Mouse (Mus musculus): ENCODE data around the gene Eif2ak3.

The Eif2ak3 gene

DNA sequence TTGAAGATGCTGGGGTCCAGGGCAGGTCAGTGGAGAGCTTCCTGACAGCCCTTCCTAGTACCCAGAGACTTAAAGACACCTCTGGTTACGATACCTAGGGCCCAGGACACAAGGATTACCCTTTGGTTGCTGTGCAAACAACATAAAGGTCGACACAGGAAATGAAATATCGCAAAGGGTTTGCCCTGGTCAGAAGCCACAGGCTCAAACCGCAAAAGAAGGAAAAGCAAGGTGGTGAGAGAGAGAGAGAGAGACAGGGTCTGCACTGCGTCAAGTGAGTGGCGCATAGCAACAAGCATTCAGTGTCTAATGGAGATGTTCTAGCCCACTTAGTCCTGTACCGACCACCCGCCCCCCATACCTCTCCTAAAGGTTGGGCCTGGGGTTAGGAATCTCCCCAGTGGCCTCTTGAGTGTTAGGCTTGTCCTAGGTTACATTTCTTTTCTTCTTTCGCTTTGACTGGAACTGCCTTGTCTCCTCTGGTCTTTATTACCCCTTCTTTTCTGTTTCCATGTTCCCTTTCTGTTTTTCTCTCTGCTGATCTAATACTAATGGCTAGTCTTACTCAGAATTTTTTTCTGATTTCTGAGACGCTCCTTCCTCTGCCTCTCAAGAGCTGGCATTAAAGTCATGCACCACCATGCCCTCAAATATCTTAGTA lies 13.0 kb upstream of the Eif2ak3 start:
- no peak for DNase-seq

GRCm38 (mm10) chr6:70837297-70837696 lies 7.0 kb upstream of the Eif2ak3 start:
- no peak for DNase-seq

DNA sequence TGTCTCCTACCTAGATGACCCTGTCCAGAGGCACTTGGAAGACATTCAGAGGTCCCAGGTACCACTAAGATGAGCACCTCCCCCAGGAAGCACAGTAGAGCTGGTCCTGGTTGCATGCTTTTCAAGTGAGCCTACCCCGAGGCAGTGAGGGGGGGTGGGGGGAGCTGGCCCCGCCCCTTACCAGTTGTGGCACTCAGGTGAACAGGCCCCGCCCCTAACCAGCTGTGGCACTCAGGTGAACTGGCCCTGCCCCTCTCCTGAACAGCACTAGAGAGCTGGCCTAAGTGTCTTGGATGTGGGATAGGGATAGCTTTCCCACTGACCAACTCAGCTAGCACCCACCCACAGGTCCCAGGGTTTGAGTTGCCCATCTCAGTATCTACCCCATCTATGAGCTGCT lies 5.8 kb upstream of the Eif2ak3 start:
- DNase-seq = no peak

- DNase-seq = no peak
Measured at GRCm38 (mm10) chr6:70840281-70840680, 4.0 kb upstream of the Eif2ak3 start.

DNA sequence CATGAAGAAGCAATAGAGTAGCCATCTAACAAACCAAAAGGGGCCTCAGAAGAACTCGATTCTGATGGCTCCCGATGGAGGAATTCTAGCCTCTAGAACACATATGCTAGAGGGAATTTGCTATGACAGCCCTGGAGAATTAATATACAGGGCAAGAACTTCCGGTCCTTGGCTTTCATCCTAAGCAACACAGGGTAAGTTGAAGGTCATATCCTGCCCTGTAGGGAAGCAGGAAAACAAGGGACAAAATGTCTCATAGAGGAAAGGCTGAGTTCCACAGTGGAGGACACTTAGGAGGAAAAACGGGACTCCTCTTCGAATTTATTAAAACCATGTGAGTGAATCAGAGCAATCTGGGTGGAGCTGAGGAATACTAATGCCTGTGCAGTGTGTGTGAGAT lies 1.3 kb upstream of the Eif2ak3 start:
- peak in 1 of 2 experiments; percentile 14 for DNase-seq

- no peak for DNase-seq
Measured at GRCm38 (mm10) chr6:70844896-70845646, 756 bp downstream of the Eif2ak3 start.

DNA sequence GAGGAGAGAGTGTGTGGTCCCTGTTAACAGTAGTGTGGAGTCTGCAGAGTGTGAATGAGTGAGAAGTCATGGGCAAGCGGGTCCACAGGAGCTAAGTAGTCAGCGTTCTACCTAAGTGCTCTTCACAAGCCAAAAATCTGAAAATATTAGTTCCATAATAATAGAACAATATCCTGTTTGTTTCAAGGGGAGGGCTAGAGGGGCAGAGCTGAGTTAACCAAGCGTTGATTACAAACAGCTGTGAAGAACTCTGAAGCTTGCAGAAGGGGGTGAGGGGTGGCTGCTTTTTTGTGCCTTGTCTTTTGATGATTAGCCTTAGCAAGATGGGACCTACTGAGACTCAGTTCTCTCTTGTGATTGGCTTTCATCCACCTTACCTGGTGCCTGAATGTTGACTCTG lies 3.1 kb downstream of the Eif2ak3 start:
- DNase-seq = no peak

DNA sequence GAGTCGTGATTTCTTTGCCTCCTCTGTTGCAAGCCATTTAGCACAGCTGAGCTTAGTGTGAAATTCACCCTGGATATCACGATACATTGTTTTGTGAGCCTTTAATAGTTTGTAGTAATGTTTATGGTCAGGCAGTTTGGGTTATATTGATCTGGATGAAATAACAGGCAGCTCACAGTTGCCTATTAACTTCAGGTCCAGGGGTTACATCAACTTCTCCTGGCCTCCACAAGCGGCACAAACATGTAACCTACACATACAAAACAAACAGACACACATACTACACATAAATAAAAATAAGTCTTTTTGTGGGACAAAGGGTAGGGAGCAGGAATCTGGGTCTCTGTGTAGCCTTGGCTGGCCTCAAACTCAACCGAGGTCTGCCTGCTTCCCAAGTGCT lies 9.1 kb downstream of the Eif2ak3 start:
- no peak for DNase-seq

DNA sequence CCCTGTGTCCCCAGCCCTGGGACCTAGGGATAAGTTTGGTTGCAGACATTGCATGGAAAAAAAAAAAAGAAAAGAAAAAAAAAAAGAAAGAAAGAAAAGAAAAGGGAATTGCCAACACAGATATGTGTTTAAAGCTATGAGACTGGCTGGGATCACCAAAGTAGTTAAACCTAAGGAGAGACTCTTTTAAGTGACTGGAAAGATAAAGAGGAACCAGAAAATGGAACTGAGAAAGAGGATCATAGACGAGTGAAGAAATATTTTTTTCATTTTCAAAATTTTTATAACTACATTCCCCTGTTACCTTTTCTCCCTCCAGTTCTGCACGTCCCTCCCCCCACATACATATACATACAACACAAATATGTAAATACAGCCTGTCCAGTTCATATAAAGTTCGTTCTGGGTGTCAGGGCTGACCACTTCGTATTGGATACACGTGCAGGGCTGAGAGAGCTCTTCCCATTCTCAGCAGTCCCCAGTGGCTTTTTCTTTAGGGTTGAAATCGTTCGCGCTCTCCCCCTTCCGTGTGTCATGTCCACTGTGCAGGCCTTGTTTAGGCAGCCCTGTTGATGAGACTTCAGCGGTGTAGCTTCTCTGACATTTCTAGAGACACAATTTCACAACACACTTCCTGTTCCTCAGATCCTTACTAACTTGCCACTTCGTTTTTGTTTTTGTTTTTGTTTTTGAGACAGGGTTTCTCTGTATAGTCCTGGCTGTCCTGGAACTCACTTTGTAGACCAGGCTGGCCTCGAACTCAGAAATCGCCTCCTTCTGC lies 11.4 kb downstream of the Eif2ak3 start:
- DNase-seq = no peak

GRCm38 (mm10) chr6:70862726-70863125 lies 18.4 kb downstream of the Eif2ak3 start:
- DNase-seq = no peak

GRCm38 (mm10) chr6:70864285-70864684 lies 20.0 kb downstream of the Eif2ak3 start:
- peak in 1 of 2 experiments; percentile 18 for DNase-seq

- DNase-seq = no peak
Measured at GRCm38 (mm10) chr6:70866761-70867160, 22.4 kb downstream of the Eif2ak3 start.

- no peak for DNase-seq
Measured at GRCm38 (mm10) chr6:70867297-70867696, 23.0 kb downstream of the Eif2ak3 start.

- no peak for DNase-seq
Measured at GRCm38 (mm10) chr6:70871511-70871980, 27.2 kb downstream of the Eif2ak3 start.

- no peak for DNase-seq
Measured at GRCm38 (mm10) chr6:70872128-70872527, 27.8 kb downstream of the Eif2ak3 start.

- DNase-seq = no peak
Measured at GRCm38 (mm10) chr6:70872570-70872969, 28.3 kb downstream of the Eif2ak3 start.

- no peak for DNase-seq
Measured at GRCm38 (mm10) chr6:70874035-70874775, 29.9 kb downstream of the Eif2ak3 start.

DNA sequence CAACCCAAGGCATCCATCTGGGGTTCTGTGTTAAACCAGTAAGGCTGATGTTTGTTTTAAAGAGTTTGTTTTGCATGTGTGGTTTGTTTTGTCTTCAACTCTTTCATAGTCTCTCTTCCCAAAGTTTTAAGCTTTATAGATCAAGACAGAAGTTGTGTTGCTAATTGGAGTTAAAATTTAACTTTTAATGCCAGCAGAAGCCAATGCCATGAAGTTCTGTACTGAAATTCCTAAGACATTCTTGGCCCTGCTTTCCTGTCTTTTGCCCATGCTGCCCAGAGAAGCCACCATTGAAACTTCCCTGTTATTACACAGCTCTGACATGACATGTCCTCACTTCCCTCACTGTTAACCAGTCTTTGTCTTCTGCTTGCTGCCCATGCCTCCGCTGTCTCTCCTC lies 30.7 kb downstream of the Eif2ak3 start:
- DNase-seq = no peak

DNA sequence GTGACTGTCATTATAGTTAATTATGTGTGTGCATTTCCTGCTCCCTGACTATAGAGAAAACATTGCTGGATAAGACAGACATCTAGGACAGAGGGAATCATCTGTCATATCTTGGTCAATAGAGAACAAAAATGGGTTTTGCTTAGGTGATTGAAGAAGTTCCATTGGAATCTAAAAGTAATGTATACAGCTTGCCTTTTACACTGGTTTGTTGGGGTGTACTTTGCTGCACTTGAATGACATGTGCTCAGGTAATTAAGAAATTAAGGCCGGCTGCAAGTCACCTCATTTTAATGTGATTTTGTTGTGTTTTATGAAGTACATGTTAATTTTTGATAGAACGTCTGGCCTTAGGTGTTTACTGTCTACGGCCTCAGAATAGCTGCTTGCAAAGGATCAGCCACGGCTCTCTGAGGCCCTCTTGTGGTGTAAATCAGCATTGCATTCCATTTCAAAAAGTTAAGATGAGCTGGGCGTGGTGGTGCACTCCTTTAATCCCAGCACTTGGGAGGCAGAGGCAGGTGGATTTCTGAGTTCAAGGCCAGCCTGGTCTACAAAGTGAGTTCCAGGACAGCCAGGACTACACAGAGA lies 36.5 kb downstream of the Eif2ak3 start:
- DNase-seq = peak in 1 of 2 experiments; percentile 82

- DNase-seq = no peak
Measured at GRCm38 (mm10) chr6:70887993-70888392, 43.7 kb downstream of the Eif2ak3 start.

- DNase-seq = no peak
Measured at GRCm38 (mm10) chr6:70898166-70898565, 53.9 kb downstream of the Eif2ak3 start.

GRCm38 (mm10) chr6:70899594-70900003 lies 55.3 kb downstream of the Eif2ak3 start:
- DNase-seq = no peak
